Mouse (Mus musculus): Measurements from ENCODE around the gene Pard6b. TPM values are rescaled to one million over a fixed set of nuclear protein-coding genes. Genes with fewer than 3 reads are reported as not detected.

Pard6b gene
- polyA plus RNA-seq, 1 experiment from 2014 or later: 7.4 TPM

DNA sequence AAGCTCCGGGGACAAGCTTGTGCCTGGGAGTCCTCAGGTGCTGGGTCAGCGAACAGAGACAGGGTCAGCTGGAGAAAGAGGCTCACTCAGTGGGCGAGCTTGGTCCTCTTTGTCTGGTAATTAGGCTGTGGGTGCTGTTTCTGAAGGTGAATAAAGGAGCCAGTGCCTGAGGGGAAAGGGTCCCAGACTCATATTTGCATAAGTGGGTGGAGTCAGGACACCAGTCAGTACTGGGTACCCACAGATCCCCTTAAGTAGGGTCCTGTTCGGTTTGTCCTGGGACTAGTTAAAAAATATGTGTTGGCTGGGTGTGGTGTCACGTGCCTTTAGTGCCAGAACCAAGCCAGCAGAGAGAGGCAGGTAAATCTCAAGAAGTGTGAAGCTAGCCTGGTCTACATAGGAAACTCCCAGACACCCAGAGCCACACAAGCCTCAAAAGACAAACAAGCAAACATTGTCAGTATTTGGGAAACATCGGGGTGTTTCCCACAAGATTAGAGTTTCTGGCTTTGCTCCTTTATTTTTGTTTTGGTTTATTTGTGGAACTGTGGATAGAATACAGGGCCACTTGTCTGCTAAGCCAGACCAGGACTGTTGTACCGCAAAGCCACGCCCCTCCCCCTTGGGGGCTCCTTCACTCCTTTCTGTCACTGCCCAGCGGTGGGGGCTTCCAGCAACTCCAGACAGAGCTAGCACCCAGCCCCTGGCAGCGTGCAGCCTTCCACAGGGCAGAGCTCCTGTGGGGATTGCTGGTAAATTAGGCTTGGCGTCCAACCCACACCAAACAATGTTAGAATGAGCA, 44.7 kb downstream of the Pard6b start:
- Histone ChIP-seq H3K4me3 (no peak overlapping the region), H3K4me1 (peaks cover 29% of the 10 kb centered on the region), H3K9me3 (no peaks in the 10 kb centered on the region), H3K36me3 (replicated peaks) (no peaks in the 10 kb centered on the region), H3K27me3 (replicated peaks; ENCODE audit: low read depth, poor library complexity, severe bottlenecking) (no peaks in the 10 kb centered on the region), H3K27ac (replicated peaks) (no peak overlapping the region)
- 25% methylated on average over 11 of the region's 11 CpGs for WGBS
- DNase-seq (ENCODE audit: low spot score): no peak

DNA sequence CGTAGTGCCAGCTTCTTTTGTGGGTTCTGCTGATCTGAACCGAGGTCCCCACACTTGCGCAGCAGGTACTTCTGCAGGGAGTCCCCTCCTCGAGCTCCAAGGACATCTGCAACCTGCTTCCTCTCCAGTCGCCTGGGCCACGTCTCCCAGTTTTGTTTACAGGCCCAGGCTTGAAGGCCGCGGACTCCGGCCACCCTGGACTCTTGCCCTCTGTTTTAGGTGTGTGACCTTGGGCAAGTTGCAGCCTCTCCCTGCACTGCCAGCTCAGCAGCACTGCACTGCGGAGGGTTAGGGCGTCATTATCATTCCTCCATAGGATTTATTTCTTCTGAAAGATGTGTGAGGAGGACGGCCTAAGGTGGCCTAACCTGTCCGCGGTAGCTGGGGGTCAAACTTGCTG, 47.0 kb downstream of the Pard6b start:
- peak overlapping the region; percentile 75; the same call in 1 of the 2 replicates for H3K27ac ChIP-seq (replicated peaks)

DNA sequence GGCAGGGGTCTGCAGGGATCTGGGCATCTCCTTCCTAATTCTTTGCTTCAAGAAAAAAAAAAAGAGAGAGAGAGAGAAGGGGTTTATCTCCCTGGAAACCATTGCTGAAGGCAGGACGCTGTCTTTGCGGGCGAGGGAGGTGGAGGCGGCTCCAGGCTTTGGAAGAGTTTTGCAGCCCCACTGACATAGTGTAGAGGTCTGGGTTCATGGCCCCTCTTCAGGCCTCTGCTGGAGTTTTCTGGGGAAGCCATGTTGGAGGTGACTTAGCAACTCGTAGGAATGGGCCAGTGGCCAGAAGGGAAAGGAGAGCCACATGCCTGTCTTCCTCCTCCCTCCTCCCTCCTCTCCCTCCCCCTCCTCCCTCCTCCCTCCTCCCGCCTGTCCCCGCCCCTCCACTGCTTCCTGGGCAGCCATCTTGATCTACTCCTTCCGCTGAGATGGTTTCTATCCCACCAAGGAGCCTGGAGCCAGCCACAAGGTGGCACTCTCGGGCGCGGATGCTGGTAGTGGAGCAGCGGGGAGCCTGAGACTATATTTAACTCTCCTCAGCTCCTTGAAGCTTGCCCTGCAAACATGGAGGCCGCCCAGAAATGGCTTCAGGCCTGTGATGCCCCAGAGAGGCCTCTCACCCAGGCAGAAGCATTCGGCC, 47.5 kb downstream of the Pard6b start:
- H3K4me3 ChIP-seq: peak overlapping the region; percentile 25; the same call in 1 of the 2 replicates
- H3K27ac ChIP-seq (replicated peaks): peak overlapping the region; percentile 75
- DNase-seq (ENCODE audit: low spot score): peak; percentile 94
- no peaks in the 10 kb centered on the region for H3K36me3 ChIP-seq (replicated peaks)
- 22% methylated on average over 14 of the region's 14 CpGs for WGBS
- no peaks in the 10 kb centered on the region for H3K9me3 ChIP-seq
- H3K4me1 ChIP-seq: peaks cover 29% of the 10 kb centered on the region
- no peaks in the 10 kb centered on the region for H3K27me3 ChIP-seq (replicated peaks; ENCODE audit: low read depth, poor library complexity, severe bottlenecking)

More for the DNA sequence above, 47.0 kb downstream of the Pard6b start:
- H3K4me3 ChIP-seq: no peak overlapping the region
- 82% methylated on average over 14 of the region's 14 CpGs for WGBS
- no peaks in the 10 kb centered on the region for H3K9me3 ChIP-seq
- DNase-seq (ENCODE audit: low spot score): no peak
- H3K36me3 ChIP-seq (replicated peaks): no peaks in the 10 kb centered on the region
- H3K27me3 ChIP-seq (replicated peaks; ENCODE audit: low read depth, poor library complexity, severe bottlenecking): no peaks in the 10 kb centered on the region
- peaks cover 29% of the 10 kb centered on the region for H3K4me1 ChIP-seq

DNA sequence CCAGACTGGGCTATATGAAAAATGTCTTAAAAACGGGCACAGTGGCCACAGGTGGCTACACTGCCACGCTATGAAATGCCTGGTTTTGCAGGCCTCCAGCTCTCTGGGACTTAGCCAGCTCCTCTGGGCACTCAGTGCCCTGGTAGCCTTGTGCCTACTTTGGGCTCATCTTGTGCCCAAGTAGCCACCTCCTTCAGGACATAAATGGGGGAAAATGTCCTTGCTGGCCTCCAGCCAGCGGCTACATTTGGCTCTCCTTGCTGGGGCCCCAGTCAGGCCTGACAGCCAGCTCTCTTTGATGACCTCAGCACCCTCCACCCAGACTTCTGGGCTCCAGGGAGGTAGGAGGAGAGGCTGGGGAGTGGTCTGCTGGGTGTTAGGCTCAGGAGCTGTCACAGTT, 49.2 kb downstream of the Pard6b start:
- H3K27ac ChIP-seq (replicated peaks): no peak overlapping the region
- H3K27me3 ChIP-seq (replicated peaks; ENCODE audit: low read depth, poor library complexity, severe bottlenecking): no peaks in the 10 kb centered on the region
- no peak overlapping the region for H3K4me3 ChIP-seq
- no peaks in the 10 kb centered on the region for H3K9me3 ChIP-seq
- 90% methylated on average over 3 of the region's 3 CpGs for WGBS
- peaks cover 21% of the 10 kb centered on the region for H3K4me1 ChIP-seq
- DNase-seq (ENCODE audit: low spot score): no peak
- no peaks in the 10 kb centered on the region for H3K36me3 ChIP-seq (replicated peaks)

DNA sequence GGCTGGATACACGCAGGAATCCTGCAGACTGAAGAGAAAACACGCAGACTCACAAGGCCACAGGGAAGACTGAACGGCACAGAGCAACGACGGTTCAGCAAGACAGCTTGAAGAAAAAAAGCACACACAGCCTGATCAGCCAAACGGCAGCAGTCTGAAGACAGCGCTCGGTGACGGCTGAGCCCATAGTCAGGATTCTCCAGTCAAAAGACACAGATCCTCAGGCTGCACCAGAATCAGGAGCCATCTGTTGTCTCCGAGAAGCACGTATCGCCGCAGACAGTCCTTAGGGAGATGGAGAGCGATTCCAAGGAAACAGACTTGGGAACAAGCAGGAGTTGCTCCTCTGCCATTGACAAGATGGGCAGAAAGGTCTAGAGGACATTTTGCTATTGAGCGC, 56.4 kb downstream of the Pard6b start:
- DNase-seq (ENCODE audit: low spot score): no peak
- 83% methylated on average over 15 of the region's 15 CpGs for WGBS
- no peaks in the 10 kb centered on the region for H3K36me3 ChIP-seq (replicated peaks)

DNA sequence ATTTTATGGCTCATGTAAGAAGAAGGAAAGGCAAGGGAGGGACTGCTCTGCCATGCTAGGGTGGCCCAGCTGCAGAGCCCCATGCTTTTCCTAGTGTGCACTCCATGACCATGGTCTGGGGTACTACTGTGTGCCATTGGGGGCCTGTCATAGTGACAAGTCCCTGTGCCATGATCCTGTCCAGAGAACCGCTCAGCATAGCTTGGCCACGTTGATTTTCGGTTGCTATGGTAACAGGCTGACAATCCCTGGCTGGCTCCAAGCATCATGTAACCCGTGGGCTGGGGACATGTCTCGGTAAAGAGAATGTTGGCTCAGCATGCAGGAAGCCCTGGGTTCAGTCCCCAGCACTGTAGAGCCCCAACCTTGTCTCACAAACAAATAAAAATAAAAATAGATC, 63.0 kb downstream of the Pard6b start:
- DNase-seq (ENCODE audit: low spot score): no peak
- H3K4me3 ChIP-seq: no peak overlapping the region
- 62% methylated on average over 5 of the region's 5 CpGs for WGBS
- no peaks in the 10 kb centered on the region for H3K27me3 ChIP-seq (replicated peaks; ENCODE audit: low read depth, poor library complexity, severe bottlenecking)
- no peaks in the 10 kb centered on the region for H3K9me3 ChIP-seq
- H3K27ac ChIP-seq (replicated peaks): no peak overlapping the region
- peaks cover 32% of the 10 kb centered on the region for H3K4me1 ChIP-seq
- H3K36me3 ChIP-seq (replicated peaks): no peaks in the 10 kb centered on the region

More for the DNA sequence above, 56.4 kb downstream of the Pard6b start:
- H3K27ac ChIP-seq (replicated peaks): no peak overlapping the region
- no peaks in the 10 kb centered on the region for H3K4me1 ChIP-seq
- H3K9me3 ChIP-seq: no peaks in the 10 kb centered on the region
- H3K27me3 ChIP-seq (replicated peaks; ENCODE audit: low read depth, poor library complexity, severe bottlenecking): no peaks in the 10 kb centered on the region
- no peak overlapping the region for H3K4me3 ChIP-seq

DNA sequence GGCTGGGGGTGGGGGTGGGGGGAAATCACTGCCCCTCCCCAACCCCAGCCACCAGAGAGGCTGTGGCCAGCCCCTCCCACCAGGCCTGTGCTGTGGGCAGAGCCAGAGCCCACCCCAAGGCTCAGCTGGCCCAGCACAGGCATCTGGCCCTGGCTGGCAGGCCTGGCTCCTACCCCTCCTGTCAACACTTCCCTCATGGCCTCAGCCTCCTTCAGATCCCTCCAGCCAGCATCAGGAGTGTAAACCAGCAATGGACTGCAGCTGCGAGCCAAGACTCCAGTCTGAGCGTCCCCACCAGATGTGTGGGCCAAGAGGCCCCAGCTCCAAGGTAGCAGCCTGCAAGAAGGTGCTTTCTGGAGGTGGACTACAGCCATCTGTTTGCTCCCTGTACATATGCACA, 64.6 kb downstream of the Pard6b start:
- H3K4me3 ChIP-seq: no peak overlapping the region
- H3K9me3 ChIP-seq: no peaks in the 10 kb centered on the region
- peaks cover 32% of the 10 kb centered on the region for H3K4me1 ChIP-seq
- DNase-seq (ENCODE audit: low spot score): no peak
- WGBS: 69% methylated on average over 2 of the region's 2 CpGs
- H3K36me3 ChIP-seq (replicated peaks): no peaks in the 10 kb centered on the region
- H3K27me3 ChIP-seq (replicated peaks; ENCODE audit: low read depth, poor library complexity, severe bottlenecking): no peaks in the 10 kb centered on the region
- peak overlapping the region; percentile 54 for H3K27ac ChIP-seq (replicated peaks)

DNA sequence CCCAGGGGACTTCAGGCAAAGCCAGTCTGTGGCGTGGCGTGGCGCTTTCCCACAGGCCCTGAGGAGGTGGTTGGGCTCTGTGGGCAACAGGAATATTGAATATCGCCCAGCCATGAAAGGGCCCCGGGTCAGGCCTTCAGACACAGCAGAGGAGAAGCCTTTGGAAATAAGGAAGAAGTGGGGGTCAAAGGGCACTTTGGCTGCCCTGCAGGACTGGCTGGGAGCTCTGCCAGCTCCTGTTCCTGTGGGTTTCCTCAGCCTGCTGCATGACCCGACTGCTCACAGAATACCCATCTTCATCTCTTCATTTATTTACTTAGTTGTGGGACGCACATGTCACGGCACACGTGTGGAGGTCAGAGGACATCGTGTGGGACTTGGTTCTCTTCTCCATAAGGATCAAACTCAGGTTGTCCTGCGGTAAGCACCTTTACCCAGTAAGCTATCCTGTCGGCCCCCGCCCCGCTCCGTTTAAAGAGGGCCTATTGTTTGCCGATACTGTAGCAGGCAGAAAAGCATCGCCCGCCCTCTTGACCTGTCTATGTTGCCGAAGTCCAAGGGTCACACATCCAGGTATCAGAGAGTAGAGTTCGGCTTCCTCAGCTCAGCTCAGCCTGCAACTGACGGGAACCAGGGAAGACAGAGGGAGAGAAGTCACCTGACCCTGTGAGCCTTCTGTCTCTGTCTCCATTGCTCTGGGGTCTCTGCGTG, 67.1 kb downstream of the Pard6b start:
- no peak for DNase-seq (ENCODE audit: low spot score)
- no peaks in the 10 kb centered on the region for H3K36me3 ChIP-seq (replicated peaks)

DNA sequence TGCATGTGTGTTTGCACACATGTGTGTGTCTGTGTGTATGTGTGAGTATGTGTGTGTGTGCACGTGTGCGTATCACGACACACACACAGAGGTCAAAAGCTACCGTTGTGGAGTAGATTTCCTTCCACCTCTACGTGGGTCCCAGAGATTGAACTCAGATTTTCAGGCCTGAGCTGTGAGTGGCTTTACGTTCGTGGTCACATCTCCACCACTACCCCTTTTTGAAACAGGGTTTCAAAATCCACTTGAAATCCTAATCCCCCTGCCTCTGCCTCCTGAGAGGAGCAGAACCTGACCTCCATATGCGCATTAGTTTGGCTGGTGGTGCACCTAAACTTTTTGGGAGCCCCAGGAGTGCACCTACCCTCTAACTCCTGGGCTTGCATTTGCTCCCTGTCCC, 68.4 kb downstream of the Pard6b start:
- H3K4me1 ChIP-seq: peaks cover 37% of the 10 kb centered on the region
- no peaks in the 10 kb centered on the region for H3K36me3 ChIP-seq (replicated peaks)
- no peak for DNase-seq (ENCODE audit: low spot score)
- H3K4me3 ChIP-seq: no peak overlapping the region
- no peaks in the 10 kb centered on the region for H3K9me3 ChIP-seq
- 92% methylated on average over 8 of the region's 8 CpGs for WGBS
- no peaks in the 10 kb centered on the region for H3K27me3 ChIP-seq (replicated peaks; ENCODE audit: low read depth, poor library complexity, severe bottlenecking)
- H3K27ac ChIP-seq (replicated peaks): no peak overlapping the region

More for the DNA sequence above, 67.1 kb downstream of the Pard6b start:
- WGBS: 58% methylated on average over 22 of the region's 22 CpGs
- Histone ChIP-seq H3K27me3 (replicated peaks; ENCODE audit: low read depth, poor library complexity, severe bottlenecking) (no peaks in the 10 kb centered on the region), H3K4me1 (peaks cover 33% of the 10 kb centered on the region), H3K4me3 (no peak overlapping the region), H3K27ac (replicated peaks) (no peak overlapping the region), H3K9me3 (no peaks in the 10 kb centered on the region)

Small RNA genes within 50 kb of the gene (microRNA-seq; reads per million reads assigned to microRNA genes)
- gene Gm24327: not detected

Other genes starting within 250 kb of the Pard6b start
- 66.2 and 71.7 TPM in 2 replicates for gene Ptpn1, start 148.9 kb upstream of the Pard6b start, polyA plus RNA-seq (2016; fragmentation: Nextera tagmentation; extraction: Ambion mirVana)
- gene Ripor3, start 70.4 kb upstream of the Pard6b start, polyA plus RNA-seq (2016; fragmentation: Nextera tagmentation; extraction: Ambion mirVana): 0.47 and 0.95 TPM in 2 replicates
- gene Adnp, start 126.1 kb downstream of the Pard6b start, polyA plus RNA-seq (2016; fragmentation: Nextera tagmentation; extraction: Ambion mirVana): 3.4 and 3.5 TPM in 2 replicates
- gene Gm20716, start 149.4 kb downstream of the Pard6b start, polyA plus RNA-seq (2016; fragmentation: Nextera tagmentation; extraction: Ambion mirVana): 17.9 and 20.7 TPM in 2 replicates
- gene Dpm1, start 149.6 kb downstream of the Pard6b start, polyA plus RNA-seq (2016; fragmentation: Nextera tagmentation; extraction: Ambion mirVana): 71.5 and 72.5 TPM in 2 replicates
- 6.4 and 6.6 TPM in 2 replicates for gene Mocs3, start 149.6 kb downstream of the Pard6b start, polyA plus RNA-seq (2016; fragmentation: Nextera tagmentation; extraction: Ambion mirVana)
- 1.2 and 1.4 TPM in 2 replicates for gene Kcng1, start 200.7 kb downstream of the Pard6b start, polyA plus RNA-seq (2016; fragmentation: Nextera tagmentation; extraction: Ambion mirVana)